Mouse (Mus musculus) v-Abl transformed pro-B cells (cell line): ENCODE results near the gene Akt3.

Experiments used
- in situ Hi-C, 2 experiments: fragments of 400-800 bp; cut with MboI; formaldehyde crosslinking; loops; one replicate each; pipeline ENCODE4 v1.15.1; 2025; ENCODE audit not compliant: unreplicated experiment in 2 of 2

Akt3 gene

DNA sequence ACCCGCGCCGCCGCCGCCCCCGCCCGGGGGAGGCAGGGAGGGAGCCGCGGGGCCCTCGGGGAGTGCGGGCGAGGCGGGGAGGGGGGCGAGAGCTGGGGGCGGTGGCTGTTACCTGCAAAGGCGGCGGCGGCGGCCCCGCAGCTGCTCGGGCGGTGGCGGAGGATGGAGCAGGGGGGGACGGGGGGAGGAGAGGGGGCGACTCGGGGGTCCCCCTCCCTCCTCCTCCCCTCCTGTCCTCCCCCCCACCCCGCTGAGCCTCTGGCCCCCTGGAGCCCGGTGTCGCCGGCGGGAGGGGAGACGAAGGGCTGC is at the start of gene Akt3:
Gene Akt3 (minus strand): TSS at position 170 of the 309 bp plus-strand sequence.
- in situ Hi-C loops: loop anchor here in 1 of 2 experiments (10.0 to 25.0 kb wide), 4 partner anchors 53 to 1621 kb away; partner anchors contain the start of genes Fh1 and Zbtb18

DNA sequence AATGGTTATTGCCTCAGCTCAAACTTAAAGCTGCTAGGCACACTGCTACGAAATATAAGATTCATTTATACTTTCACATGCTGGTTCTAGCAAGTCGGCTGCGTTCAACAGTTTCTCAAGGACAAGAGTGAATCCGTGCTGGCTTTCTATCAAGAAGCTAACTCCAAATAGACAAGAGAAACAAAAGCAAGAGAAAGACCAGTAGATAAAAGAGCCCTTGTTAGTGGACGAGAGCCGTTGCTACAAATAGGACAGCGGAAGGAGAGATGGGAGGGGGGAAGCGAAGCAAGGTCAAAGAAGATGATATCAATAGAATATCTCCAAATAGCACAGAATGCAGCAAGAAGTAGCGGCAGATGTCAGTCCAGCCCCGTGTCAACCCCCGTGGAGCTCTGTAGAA is 49.5 kb upstream of the Akt3 start:
- in situ Hi-C loops: no loop called here

DNA sequence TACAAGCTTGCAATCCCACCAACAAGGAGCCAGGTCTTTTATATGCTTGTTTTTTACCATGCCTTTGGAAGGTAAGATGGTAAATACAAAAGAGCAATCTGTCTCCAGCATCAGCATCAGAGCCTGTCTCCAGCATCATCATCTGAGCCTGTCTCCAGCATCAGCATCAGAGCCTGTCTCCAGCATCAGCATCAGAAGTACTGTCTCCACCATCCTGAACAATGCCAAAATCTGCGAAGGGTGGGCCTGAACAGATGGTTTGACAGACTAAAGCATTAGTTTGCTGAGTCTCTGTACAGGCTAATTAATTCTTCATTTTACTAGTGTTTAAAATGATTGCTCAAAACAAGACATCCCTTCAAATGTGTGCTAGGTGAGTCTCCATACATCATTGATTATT is 40.2 kb upstream of the Akt3 start:
- in situ Hi-C loops: no loop called here

DNA sequence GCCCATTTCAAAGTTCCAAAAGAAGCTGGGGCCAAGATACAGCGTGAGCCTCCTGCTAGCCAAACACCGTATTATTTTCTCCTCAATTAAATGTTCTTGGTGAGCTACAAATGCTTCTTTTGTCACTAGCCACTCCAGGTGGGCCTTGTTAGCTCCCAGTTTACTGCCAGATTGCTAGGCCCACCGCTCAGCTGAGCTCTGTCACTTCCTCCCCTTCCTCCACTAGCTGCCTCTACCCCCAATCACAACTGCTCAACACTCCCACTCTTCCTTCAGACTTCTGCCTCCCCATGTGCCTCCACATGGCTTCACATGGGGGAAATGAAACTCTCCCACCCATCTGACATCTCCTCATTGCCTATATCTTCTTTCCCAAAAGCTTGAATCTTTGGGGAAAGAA is 28.8 kb upstream of the Akt3 start:
- in situ Hi-C loops: no loop called here

DNA sequence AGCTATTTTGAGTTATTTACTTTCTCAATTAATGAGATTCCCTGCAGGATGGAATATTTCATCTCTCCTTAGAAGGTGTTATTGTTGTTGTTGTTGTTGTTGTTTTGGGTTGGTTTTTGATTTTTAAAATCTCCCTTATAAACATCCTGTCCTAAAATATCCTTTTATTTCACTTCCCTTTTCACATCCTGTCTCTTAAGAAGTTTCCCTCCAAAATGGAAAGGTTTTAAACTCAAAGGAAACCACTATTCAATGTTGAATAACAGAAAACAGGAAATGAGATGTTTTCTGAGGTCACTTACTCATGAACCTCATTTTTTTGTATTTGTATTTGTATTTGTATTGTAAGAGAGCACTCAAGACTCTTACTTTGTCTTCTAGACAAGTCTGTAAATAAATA is 23.9 kb upstream of the Akt3 start:
- in situ Hi-C loops: no loop called here

DNA sequence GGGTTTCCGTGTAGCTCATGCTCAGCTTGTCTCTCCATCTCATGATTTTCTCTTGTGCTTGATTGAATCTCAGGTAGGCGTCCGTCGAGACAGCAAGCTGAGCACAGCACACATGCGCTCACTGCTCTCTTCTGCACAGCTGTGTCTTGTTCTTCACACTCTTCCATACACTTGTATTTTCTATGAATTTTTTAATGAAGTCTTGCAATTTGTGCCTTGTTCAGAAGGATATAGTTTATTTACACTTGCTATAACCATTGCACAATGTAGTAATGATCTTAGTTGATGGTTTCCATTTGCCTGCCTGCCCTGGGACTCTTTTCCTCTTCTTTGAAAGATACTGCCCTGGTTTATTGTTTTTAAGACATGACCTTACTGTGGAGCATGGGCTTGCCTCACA is 19.4 kb upstream of the Akt3 start:
- in situ Hi-C loops: no loop called here

DNA sequence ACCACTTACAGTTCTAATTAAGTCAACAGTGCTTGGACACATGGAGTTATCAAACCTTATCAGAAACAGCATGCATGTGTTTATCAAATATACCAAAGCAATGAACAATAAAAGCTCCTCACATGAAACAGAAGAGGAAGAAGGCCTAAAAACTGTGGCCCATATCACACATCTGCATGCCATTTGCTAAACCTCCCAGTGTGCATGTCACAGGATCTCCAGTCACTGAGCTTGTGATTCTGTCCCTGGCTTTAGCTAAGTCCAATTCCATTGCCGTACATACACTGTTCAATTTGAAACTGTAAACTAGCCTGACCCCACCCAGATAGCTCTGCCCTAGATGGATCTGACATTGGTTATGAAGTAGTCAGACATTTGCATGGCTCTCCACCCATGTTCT is 9.6 kb upstream of the Akt3 start:
- in situ Hi-C loops: loop anchor here (10.0 to 25.0 kb wide), 3 partner anchors 137 to 1630 kb away; partner anchors contain the start of gene Fh1 (in 1 of the 2)

DNA sequence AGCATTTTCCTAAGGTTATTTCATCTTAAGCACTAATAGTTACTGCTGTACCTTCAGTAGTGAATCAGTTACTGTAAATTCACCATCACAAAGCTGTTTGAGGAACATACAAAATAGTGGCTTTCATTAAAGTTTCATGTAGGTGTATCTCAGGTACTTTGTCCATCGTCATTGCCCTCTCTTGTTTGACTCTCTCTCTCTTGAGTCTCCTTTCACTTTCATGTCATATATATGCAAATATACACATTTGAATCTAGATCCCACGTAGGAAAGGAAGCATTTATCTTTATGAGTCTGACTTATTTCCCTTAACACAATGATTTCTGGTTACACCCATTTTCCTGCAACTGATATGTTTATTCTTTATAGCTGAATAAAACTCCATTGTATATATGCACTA is 4.9 kb upstream of the Akt3 start:
- in situ Hi-C loops: loop anchor here (10.0 to 25.0 kb wide), 3 partner anchors 142 to 1626 kb away; partner anchors contain the start of gene Fh1 (in 1 of the 2)

DNA sequence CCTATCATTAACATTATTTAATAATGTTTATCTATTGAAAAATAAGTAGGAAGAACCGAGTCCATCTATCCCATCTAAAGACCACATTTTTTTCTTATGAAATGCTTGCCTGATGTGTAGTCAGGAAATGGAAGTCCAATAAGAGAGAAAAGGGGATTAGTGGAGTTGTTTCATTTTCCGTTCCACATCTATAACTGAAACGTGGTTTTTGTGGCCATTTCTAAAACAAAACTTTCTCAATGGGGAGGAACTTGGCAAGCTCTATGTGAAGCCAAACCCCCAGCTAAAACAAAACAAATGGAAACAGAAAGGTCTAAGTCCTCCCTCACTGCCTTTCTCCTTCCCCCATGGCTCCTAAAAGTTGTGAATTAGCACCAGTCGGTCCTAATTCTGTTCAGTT is 2.8 kb upstream of the Akt3 start:
- in situ Hi-C loops: loop anchor here (10.0 to 25.0 kb wide), 3 partner anchors 144 to 1623 kb away; partner anchors contain the start of gene Fh1 (in 1 of the 2)

DNA sequence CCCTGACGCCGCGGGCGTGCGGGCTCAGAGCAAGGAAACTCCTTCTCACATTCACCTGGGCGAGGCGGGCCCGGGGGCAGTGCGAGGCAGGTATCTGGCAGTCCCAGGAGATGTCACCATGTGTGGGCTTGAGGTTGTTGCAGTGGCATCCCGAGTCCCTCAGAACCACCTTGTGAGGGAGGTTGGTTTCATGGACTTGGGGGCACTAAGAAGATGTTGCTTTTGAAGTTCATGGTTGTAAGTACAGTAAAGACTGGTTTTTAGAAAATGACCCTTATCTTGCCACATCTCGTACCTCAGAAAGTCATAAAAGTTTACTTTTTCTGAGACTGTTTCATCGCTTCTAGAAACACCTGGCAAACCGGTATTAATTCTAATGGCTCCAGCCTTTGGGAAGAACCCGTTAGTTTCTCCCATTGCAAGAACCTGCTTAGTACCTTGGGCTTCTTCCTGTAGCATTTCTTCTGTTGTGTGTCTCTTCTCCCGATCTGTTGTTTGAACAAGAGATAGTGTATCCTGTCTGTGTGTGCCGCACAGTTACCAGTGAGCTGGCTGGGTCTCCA is 1.1 kb upstream of the Akt3 start:
- in situ Hi-C loops: loop anchor here in 1 of 2 experiments (10.0 to 25.0 kb wide), 4 partner anchors 54 to 1622 kb away; partner anchors contain the start of genes Fh1 and Zbtb18

DNA sequence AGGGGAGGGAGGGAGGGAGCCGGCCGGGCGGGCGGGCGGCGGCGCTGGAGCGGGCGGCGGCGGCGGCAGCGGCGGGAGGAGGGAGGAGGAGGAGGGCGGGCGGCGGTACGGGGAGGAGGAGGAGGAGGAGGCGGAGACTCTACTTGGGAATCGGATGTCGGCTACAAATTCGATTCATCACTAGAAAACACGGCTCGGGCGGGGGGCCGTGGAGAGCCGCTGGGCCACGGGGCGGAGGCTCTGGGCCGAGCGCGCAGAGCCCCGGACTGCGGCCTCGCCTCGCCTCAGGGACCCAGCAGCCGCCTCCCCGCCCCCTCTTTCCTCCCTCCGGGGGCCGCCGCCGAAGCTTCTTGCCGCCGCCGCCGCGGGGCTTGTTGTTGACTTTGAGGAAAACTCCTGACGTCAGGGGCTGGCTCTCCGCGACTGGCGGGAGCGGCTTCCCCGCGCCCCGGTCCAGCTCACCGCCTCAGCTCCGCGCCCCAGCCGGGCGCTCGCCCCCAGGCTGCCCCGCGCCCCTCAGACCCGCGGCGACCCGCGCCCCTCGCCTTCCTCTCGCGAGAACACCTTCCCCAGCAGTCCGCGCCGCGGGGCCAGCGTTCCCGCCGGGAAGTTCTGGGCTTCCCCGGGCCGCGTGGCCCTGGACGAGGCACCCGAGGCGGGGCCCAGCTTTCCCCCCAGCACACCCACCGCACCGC is 487 bp upstream of the Akt3 start:
- in situ Hi-C loops: loop anchor here in 1 of 2 experiments (10.0 to 25.0 kb wide), 4 partner anchors 54 to 1621 kb away; partner anchors contain the start of genes Fh1 and Zbtb18

DNA sequence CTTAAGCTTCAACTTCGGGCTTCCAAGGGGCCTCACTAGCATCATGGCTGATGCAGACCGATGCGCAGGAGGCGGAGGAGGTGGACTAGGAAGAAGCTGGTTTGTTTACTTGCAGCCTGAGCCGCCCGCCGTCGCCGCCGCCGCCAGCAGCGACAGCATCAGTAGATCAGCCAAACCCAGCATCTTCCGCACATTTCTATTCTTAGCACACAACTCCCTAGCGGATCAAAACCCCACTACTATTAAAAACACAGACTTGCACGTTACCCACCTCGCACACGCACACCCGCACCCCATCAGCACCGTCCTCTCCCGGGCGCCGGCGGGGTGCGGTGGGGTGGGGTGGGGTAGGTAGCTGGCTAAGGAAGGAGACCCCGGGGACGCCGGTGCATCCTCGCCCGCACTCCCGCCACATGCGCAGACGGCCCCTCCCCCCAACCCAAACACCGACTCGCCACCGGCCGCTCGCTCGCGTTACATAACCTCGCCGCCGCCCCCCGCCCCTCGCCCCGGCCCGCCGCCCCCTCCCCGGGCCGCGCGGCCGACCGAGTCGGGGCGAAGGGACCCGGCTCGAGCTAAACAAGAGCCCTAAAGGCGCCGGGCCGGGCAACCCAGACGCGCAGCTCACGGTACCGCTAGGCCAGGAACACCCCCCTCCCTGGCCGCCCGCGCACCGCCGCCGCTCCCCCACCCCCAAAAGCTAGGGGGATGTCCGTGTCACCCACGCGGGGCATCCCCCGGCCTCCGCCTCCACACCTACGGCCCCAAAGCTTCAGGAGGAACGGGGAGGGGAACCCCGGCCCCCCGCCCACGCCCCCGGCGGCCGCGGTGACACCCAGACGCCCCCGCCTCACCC is 597 bp downstream of the Akt3 start:
- in situ Hi-C loops: loop anchor here in 1 of 2 experiments (10.0 to 25.0 kb wide), 4 partner anchors 53 to 1620 kb away; partner anchors contain the start of genes Fh1 and Zbtb18

DNA sequence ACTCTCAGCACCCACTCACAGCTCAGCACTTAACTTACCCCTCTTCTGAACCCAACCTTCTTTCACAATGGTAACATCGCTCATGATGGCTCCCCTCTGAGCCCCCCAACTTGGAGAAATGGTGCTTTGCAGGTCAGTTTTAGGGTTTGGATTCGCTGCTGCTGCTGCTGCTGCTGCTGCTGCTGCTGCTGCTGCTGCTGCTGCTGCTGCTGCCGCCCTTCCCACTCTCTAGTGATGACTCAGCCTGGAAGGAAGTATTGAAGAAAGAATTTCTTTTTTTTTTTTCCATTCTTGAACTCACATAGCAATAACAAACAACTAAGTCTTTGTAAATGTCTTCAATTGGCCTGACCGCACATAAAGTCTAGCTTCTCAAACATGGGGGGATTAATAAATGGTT is 9.4 kb downstream of the Akt3 start:
- in situ Hi-C loops: no loop called here

DNA sequence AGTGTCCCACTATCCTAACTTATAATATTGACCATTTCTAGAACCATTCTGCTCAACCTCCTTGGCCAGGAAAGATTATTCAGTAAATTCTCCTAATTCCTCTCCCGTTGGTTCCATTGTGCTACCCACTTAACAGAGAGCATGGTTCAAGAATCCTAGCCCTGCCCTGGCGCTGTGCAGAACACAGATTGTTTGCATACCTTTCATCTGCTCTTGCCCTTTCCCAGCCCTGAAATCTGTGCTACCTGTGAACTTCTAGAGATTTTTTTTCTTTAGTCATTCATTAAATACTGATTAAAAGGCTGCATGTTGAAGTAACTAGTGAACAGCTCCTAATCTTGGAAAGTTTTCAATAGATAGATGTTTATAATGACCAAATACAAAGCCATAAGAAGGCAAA is 19.6 kb downstream of the Akt3 start:
- in situ Hi-C loops: no loop called here

DNA sequence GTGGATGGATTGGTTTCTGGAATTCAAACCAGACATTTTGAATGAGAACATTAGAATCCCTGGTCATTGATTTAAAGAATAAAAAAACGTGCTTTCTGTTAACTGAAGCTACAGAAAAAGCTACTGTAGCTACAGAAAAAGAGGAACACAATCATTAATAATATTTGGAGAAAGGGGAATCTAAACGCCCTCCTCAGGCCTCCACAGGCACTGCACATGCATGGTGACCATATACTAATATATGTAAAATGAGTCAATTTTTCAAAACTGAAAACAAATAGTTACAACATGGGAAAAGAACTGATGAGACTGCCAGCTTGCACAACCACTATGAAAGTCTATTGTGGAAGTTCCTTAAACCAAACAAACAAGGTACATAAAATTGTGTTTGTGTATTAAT is 21.3 kb downstream of the Akt3 start:
- in situ Hi-C loops: no loop called here

DNA sequence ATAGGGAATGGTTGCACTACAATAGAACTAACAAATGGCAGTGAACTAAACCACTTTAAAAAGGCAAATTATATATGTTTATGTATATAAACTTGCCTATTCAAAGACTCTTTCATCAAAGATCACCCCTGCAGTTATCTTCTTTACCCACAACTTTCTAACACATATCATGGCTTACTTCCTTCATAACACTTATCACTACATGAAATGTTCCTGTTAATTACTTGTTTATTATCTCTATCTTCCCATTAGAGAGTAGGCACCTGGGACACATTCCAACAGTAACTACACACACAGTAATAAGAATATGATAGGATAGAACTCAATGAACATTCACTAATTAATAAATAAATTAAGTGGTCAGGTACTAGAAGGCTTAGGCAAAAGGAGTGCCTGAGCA is 21.8 kb downstream of the Akt3 start:
- in situ Hi-C loops: no loop called here

DNA sequence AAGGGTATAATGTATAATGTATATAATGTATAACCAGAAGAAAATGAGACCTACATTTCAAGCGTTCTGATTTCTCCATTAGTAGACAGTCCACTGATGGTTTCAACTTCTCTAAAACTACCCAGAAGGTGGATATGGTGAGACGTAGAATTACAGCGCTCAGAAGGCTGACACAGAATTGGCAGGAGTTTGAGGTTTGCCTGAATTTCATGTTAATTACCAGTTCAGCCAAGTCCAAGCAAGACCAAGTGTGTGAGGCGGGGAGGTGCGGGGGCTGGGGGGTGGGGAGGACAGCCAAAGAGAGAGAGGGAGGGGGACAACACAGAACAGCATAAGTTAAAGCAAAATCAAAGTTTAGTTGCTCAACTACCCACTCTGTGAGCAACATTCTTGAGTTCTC is 23.5 kb downstream of the Akt3 start:
- in situ Hi-C loops: no loop called here

DNA sequence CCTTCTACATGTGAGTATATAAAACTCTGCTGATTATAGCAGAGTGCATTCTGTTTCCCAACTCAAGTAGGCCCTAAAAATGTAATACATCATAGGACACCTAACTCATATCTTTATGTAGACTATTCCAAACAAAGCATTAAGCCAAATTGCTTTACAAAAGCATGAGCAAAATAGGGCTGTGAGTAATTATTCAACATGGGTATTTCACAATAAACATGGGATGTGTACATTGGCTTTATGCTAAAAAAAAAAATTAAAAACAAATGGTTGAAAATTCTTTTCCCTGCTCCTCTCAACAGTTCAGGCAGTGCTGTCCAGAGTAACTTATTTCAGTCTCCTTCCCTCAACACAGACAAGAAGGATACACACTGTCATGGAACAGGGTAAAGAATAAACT is 26.9 kb downstream of the Akt3 start:
- in situ Hi-C loops: no loop called here

DNA sequence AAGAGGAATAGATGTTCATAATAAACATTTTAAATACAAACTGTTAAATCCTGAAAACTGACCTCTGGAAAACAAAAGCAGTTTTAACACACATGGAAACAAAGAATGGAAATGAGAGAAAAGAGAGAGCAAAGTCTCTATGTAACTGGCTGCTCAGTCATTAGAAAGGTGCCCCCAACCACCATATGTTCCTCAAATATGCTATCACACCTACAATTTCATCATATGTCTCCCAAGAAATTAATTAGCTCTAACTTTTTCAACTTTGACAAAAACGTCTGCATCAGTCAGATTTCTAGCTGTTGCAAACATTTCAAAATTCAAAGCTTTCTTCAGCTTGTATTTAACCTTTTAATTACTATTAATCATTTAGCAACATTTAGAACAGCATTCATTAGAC is 59.0 kb downstream of the Akt3 start:
- in situ Hi-C loops: loop anchor here (5.0 to 25.0 kb wide), 7 partner anchors 208 to 1262 kb away; no protein-coding TSS in a partner anchor

DNA sequence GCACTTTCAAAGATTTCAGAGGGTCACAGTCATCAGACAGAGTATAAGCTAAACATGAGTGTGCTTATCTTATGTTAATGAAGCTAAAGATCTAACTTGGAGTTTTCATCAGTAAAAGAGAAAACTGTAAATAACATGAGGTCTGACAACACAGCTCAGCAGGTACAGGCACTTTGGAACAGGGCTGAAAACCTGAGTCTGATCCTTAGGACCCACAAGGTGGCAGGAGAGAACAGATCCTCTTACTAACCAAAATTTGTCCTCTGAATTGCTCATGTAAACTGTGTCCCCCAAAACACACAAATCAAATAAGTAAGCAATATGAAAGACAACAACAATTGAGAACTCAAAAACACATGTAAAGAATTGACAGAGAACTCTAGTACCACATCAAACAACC is 62.8 kb downstream of the Akt3 start:
- in situ Hi-C loops: loop anchor here (5.0 to 25.0 kb wide), 7 partner anchors 212 to 1258 kb away; no protein-coding TSS in a partner anchor

DNA sequence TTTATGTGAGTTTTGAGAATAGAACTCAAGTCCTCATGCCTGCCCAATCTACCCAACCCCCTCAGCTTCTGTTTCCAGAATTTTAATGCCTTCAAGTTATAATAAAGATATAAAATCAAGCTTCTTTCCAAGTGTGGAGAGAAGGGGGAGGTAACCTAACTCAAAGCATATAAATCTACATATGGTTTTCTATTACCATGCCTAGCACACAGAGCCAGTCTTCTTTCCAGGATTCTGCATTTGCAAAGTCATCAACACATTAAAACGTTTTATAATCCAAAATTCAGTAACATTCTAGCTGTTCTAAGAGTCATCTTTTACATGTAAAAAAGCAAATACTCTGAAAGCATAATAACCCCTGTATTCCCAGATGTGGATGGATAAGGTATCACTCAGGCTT is 63.7 kb downstream of the Akt3 start:
- in situ Hi-C loops: loop anchor here (10.0 to 25.0 kb wide), 4 partner anchors 480 to 1257 kb away; no protein-coding TSS in a partner anchor
